Mouse (Mus musculus): ENCODE data around the gene Cpm. TPM values are rescaled to one million over a fixed set of nuclear protein-coding genes. Genes with fewer than 3 reads are reported as not detected.

Cpm gene
- total RNA-seq, 2 experiments from 2014 or later, result 13.2 to 14.0 TPM

- DNase-seq (ENCODE audit: low spot score in 2 of 2), result no peak
Measured at GRCm38 (mm10) chr10:117632394-117632793, 3.1 kb downstream of the Cpm start.

DNA sequence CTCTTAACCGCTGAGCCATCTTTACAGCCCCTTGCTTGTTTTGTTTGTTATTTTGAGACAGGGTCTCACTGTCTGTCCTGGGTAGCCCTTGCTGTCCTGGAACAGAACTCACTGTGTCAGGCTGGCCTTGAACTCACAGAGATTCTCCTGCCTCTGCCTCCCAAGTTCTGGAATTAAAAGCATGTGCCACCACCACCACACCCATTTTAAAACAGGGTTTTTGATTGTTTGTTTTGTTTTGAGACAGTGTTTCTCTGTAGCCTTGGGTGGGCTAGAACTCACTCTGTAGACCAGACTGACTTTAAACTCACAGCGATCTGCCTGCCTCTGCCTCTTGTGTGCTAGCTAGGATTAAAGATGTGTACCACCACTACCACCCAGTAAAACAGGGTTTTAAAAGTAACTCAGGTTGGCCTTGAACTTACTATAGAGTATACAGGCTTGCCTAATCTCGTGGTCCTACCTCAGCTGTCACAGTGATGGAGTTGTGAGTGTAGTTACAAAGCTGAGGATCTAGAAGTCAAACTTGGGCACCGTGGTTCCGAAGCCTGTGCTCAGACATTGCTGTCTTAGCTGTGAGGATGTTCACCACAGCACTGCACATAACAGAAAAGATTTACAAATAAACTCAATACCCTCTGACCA, 4.4 kb downstream of the Cpm start:
- DNase-seq (ENCODE audit: low spot score in 2 of 2), result no peak

GRCm38 (mm10) chr10:117634323-117635030, 5.2 kb downstream of the Cpm start:
- no peak for DNase-seq (ENCODE audit: low spot score in 2 of 2)

DNA sequence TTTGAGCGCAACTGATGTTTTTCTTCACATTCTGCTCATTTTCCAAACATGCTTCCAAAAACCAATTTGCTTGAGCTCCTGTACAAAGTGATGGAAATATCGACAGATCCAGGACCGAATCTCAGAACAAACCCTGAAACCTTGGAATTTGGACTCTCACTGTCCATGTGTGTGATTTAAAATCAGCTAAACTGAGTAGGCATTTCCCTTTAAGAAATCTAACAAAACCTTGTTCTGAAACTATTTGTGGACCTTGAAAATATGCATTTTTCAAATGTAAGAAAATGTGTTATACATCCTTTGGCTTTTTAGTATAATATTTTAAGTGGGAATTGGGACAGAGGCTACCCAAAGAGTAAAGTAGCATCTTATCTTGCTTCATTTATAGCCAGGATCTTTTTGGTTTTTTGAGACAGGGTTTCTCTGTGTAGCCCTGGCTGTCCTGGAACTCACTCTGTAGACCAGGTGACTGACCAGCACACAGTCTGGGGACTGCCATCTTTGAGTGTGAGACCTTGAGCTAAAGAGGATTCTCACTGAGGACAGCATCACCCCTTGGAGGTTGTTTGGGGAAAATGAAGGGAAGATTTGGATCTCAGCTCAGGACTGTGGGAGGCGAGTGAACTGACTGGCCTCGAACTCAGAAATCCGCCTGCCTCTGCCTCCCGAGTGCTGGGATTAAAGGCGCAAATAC, 5.9 kb downstream of the Cpm start:
- no peak for DNase-seq (ENCODE audit: low spot score in 2 of 2)

GRCm38 (mm10) chr10:117635823-117636589, 6.7 kb downstream of the Cpm start:
- DNase-seq (ENCODE audit: low spot score in 2 of 2), result no peak

DNA sequence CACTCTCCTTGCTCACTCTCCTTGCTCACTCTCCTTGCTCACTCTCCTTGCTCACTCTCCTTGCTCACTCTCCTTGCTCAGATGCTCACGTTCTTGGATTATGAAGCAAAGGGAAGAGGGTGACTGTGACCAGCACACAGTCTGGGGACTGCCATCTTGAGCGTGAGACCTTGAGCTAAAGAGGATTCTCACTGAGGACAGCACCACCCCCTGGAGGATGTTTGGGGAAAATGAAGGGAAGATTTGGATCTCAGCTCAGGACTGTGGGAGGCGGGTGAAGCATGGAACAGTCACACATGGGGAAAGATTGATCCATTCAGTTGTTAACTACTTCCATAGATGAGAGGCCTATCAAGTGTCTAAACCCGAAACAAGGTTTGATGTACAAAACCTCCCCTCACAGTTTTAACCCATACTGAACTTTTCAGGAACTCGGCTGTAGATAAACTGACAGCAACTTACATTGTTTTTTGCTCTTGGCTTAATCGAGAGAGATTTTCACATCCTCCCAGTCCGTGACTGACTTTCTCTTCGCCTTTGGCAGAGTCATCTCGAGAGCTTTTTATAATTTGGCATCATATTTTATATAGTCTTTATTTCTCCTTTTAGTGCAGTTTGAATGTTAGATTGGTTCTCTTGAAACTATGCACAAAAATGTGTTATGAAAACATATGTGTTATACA, 7.9 kb downstream of the Cpm start:
- DNase-seq (ENCODE audit: low spot score in 2 of 2), result no peak

- no peak for DNase-seq (ENCODE audit: low spot score in 2 of 2)
Measured at GRCm38 (mm10) chr10:117637745-117638577, 8.7 kb downstream of the Cpm start.

DNA sequence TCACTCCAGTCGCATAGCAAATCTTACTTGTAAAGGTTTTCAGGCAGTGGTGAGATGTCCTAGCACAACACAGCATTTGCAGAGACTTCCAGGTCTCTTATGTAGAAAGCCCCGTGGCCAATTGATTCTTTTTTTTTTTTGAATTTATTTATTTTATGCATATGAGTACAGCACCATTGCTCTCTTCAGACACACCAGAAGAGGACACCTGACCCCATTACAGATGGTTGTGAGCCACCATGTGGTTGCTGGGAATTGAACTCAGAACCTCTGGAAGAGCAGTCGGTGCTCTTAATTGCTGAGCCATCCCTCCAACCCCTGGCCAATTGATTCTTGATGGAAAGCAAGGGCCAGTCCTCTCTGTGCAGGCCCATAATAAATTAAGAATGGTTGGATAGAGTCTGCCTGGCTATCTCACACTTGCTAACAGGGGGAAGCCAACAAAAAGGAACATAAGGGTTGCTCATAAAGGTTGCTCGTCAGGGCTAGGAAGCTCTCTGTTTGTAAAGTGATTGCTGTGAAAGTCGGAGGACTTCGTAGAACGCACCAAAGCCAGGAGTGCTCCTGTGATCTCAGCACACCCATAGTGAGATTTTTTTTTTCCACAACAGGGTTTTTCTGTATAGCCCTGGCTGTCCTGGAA, 9.4 kb downstream of the Cpm start:
- DNase-seq (ENCODE audit: low spot score in 2 of 2), result no peak

DNA sequence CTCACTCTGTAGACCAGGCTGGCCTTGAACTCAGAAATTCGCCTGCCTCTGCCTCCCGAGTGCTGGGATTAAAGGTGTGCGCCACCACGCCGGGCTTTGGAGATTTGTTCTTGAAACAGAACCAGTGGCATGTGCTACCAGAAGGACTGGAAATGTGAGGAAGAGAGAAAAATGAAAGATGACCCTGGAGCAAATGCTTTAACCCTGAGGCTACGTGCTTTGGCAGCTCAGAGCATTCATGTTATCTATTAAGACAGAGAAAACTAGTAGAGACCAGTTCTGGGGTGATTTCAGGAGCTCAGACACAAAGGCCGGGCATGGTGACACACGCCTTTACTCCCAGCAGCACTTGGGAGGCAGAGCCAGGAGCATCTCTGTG, 9.9 kb downstream of the Cpm start:
- DNase-seq (ENCODE audit: low spot score in 2 of 2), result no peak

- no peak for DNase-seq (ENCODE audit: low spot score in 2 of 2)
Measured at GRCm38 (mm10) chr10:117639899-117640594, 10.7 kb downstream of the Cpm start.

DNA sequence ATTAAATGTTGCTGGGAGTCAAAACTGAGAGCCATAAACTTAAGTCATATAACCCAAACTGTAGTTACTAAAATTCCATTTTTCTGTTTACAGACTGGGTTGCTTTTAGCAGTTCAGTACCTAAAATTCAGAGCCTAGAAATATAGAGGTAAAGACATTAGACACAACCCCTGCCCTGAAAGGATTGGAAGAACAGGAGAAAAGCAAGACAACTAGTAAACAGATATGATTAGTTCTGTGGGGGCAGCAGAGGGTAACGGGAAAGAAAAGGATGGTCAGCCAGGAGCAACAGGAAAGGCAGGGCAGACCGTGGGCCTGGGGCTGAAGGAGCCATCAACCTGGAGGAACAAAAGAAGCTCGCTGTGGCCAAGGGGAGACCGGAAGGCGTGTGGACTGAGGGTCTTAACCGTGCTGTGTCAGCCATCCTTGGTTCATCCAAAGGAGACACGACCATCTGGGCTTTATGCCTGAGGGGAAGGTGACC, 11.3 kb downstream of the Cpm start:
- DNase-seq (ENCODE audit: low spot score in 2 of 2), result no peak

- DNase-seq (ENCODE audit: low spot score in 2 of 2), result no peak
Measured at GRCm38 (mm10) chr10:117641400-117642200, 12.3 kb downstream of the Cpm start.

- no peak for DNase-seq (ENCODE audit: low spot score in 2 of 2)
Measured at GRCm38 (mm10) chr10:117642201-117642450, 12.8 kb downstream of the Cpm start.

- DNase-seq (ENCODE audit: low spot score in 2 of 2), result no peak
Measured at GRCm38 (mm10) chr10:117642491-117643262, 13.4 kb downstream of the Cpm start.

GRCm38 (mm10) chr10:117643302-117643701, 14.0 kb downstream of the Cpm start:
- DNase-seq (ENCODE audit: low spot score in 2 of 2), result no peak

DNA sequence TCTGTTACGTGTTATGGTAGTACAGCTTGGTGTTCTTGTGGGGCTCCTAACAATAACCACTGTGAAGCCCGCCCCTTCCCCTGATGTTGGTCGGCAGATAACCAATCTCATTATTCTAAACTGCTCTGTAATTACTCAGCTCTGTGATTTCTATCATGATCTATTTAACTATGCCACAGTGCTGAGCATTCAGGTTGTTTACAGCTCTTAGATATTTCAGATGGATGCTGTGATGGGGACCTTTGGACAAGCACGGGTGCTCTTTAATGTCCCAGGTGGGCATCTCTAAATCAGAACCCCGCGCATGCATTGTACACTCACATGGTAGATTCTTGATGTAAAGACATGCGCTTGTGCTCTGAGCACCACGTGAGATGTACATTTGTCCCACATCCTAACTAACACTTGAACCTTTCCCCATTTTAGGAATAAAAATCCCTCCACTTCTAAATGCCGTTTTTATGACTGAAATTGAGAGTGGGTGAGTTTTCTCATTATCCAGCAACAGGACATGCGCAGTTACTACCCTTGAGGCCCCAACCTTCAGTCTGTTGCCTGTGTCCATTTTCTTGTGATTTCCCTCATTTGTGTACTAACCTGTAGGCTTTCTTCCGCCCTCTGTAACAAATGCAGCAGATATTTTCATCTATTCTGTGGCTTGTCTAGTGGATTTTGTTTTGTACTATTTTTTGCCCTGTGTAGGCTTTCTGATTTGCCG, 14.6 kb downstream of the Cpm start:
- no peak for DNase-seq (ENCODE audit: low spot score in 2 of 2)

- DNase-seq (ENCODE audit: low spot score in 2 of 2), result no peak
Measured at GRCm38 (mm10) chr10:117644429-117644748, 15.1 kb downstream of the Cpm start.
